Mouse (Mus musculus) cerebellum, adult 18-20 months (tissue): Measurements from ENCODE around the gene Igbp1.

ENCODE experiments used
- DNase-seq, 2 experiments: peaks; one replicate each; pipeline ENCODE4 v3.0.0; 2021

The Igbp1 gene

GRCm38 (mm10) chrX:100494068-100494978 is at the start of gene Igbp1:
Gene Igbp1 (plus strand): TSS chrX:100494291.
- DNase-seq, result peak; percentile 65 to 82

GRCm38 (mm10) chrX:100468047-100468446 is 26.0 kb upstream of the Igbp1 start:
- no peak for DNase-seq

- no peak for DNase-seq
Observed at GRCm38 (mm10) chrX:100470126-100470525, 24.0 kb upstream of the Igbp1 start.

- no peak for DNase-seq
Observed at GRCm38 (mm10) chrX:100471491-100471890, 22.6 kb upstream of the Igbp1 start.

GRCm38 (mm10) chrX:100475569-100476223 is 18.4 kb upstream of the Igbp1 start:
- DNase-seq, result no peak

- DNase-seq, result peak; percentile 50 to 67
Observed at GRCm38 (mm10) chrX:100480317-100480716, 13.8 kb upstream of the Igbp1 start.

GRCm38 (mm10) chrX:100493500-100494067 is 507 bp upstream of the Igbp1 start:
- DNase-seq, result no peak

- no peak for DNase-seq
Observed at GRCm38 (mm10) chrX:100504175-100504851, 10.2 kb downstream of the Igbp1 start.

GRCm38 (mm10) chrX:100508164-100508563 is 14.1 kb downstream of the Igbp1 start:
- no peak for DNase-seq

- no peak for DNase-seq
Observed at GRCm38 (mm10) chrX:100509921-100510320, 15.8 kb downstream of the Igbp1 start.

GRCm38 (mm10) chrX:100516683-100517082 is 22.6 kb downstream of the Igbp1 start:
- DNase-seq, result no peak

- DNase-seq, result no peak
Observed at GRCm38 (mm10) chrX:100517626-100518025, 23.5 kb downstream of the Igbp1 start.

GRCm38 (mm10) chrX:100518532-100518931 is 24.4 kb downstream of the Igbp1 start:
- no peak for DNase-seq

- DNase-seq, result no peak
Observed at GRCm38 (mm10) chrX:100524471-100524870, 30.4 kb downstream of the Igbp1 start, which contains the start of gene Dgat2l6. Gene Dgat2l6 (plus strand): TSS chrX:100524838.

GRCm38 (mm10) chrX:100556026-100556425 is 61.9 kb downstream of the Igbp1 start:
- DNase-seq, result no peak

- DNase-seq, result no peak
Observed at GRCm38 (mm10) chrX:100565696-100566095, 71.6 kb downstream of the Igbp1 start.
